ENCODE assay signal across 10 mouse cellular contexts in the genomic region with DNA sequence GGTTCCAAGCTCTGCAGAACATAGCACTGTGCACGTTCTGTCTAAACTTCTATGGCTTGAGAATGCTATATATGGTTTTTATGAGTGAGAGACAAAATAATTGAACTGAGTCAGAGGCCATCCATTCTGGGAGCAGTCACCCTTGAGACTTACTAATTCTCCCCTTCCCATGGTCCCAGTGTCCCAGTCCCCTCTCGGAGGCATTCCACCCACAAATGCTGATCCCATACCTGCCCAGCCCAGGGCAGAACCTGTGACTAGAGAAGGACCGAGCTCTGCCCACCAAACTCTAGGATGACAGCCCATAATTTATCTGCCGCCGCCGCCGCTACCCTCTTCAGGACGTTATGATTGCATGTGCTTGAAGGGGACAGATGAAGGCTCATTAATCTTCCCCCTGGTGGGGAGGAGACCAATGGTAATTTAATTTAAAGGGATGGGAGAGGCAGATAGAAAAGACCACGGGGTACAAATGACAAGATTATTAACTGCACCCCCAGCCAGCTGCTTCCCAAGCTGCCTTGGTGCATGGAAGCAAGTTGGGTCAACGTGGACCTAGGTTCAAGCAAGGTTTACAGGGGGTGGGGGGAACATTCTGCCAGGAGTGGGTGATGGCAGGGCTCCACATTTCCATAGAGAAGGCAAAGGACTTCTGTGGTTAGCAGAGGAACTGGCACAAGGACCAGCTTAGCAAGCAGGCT.
"Had no signal": no experiment of that assay in that cellular context is flagged by ENCODE, and none has a peak within 500 bp of the region (broad histone marks: within the 10 kb centered on the region; RNA-seq: fewer than 3 reads in every experiment).

No protein-coding gene starts in this region.

- H3K36me3 ChIP-seq: limb, embryonic 10.5 days; liver, embryonic 12.5 days; midbrain, embryonic 10.5 days had no signal

- H3K4me3 ChIP-seq: left cerebral cortex, adult 2 months; limb, embryonic 10.5 days; liver, embryonic 12.5 days; midbrain, embryonic 10.5 days; myocyte had no signal

- DNase-seq: kidney, adult 2 months; kidney, postnatal 25 days; midbrain, embryonic 14.5 days; thymus, adult 2 months; thymus, postnatal 25 days had no signal

- H3K9ac ChIP-seq: liver, embryonic 12.5 days had no signal

- ATAC-seq: liver, embryonic 12.5 days had no signal

- H3K27ac ChIP-seq: left cerebral cortex, adult 2 months; limb, embryonic 10.5 days; liver, embryonic 12.5 days; midbrain, embryonic 10.5 days had no signal

- H3K9me3 ChIP-seq: limb, embryonic 10.5 days; liver, embryonic 12.5 days; midbrain, embryonic 10.5 days had no signal

- H3K4me1 ChIP-seq: midbrain, embryonic 10.5 days had no signal

- H3K4me2 ChIP-seq: liver, embryonic 12.5 days had no signal
